Mouse (Mus musculus): ENCODE measurements around the gene Tedc2.

- no peak for TF ChIP-seq GATA1 (IDR thresholded peaks at IDR 0.05; ENCODE audit: borderline replicate concordance, low read length)
- TF ChIP-seq FLI1 (IDR thresholded peaks at IDR 0.05; ENCODE audit: low read length): no peak
Observed at GRCm38 (mm10) chr17:24207768-24208640, 12.6 kb downstream of the Tedc2 start.
